Mouse (Mus musculus) natural killer cell, adult 2 months (primary cell): ENCODE results near the gene Ahdc1.
A peak's percentile ranks its signal among the peaks of the same experiment; 100 is the strongest.

Experiments
- DNase-seq, 2 experiments: peaks; one replicate each; pipeline ENCODE4 v3.0.0; 2022; ENCODE audit warnings: low spot score in 2 of 2

The Ahdc1 gene

GRCm38 (mm10) chr4:133038521-133039115, 27.6 kb downstream of the Ahdc1 start:
- DNase-seq = no peak

DNA sequence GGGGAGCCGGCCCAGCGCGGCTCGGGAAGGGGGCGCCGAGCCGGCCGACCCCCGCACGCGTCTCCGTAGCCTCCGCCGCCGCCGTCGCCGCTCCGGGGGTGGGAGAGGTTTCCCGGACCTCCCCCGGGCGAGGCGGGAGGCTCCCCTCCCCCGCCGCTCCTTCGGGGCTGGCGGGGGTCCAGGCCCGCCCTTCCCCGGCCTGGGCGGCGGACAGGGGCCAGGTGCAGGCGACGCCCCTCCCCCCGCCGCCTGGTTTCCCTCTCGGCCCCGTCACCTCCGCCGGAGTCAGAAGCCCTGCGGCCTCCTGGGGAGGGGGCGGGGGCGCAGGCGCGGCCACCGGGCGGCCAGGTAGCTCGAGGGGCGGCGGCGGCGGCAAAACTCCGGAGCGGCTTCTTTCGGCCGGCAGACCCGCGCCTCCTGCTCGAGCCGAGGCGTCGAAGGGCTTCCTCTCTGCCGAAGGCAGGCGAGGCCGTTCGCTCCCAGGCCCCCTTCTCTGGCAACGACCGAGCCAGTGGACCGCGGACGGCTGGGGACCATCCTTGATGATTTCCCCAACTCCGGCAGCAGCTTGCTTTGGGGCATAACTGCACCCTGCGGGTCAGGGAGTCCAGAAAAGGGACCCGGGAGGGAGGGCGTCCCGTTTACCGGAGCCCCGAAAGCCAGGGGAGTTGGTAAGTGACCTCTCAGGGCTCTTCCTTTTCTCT, 28.2 kb downstream of the Ahdc1 start:
- no peak for DNase-seq

- DNase-seq = no peak
Measured at GRCm38 (mm10) chr4:133039832-133040231, 28.8 kb downstream of the Ahdc1 start.

GRCm38 (mm10) chr4:133040241-133040904, 29.3 kb downstream of the Ahdc1 start:
- no peak for DNase-seq

GRCm38 (mm10) chr4:133042244-133042643, 31.2 kb downstream of the Ahdc1 start:
- no peak for DNase-seq

DNA sequence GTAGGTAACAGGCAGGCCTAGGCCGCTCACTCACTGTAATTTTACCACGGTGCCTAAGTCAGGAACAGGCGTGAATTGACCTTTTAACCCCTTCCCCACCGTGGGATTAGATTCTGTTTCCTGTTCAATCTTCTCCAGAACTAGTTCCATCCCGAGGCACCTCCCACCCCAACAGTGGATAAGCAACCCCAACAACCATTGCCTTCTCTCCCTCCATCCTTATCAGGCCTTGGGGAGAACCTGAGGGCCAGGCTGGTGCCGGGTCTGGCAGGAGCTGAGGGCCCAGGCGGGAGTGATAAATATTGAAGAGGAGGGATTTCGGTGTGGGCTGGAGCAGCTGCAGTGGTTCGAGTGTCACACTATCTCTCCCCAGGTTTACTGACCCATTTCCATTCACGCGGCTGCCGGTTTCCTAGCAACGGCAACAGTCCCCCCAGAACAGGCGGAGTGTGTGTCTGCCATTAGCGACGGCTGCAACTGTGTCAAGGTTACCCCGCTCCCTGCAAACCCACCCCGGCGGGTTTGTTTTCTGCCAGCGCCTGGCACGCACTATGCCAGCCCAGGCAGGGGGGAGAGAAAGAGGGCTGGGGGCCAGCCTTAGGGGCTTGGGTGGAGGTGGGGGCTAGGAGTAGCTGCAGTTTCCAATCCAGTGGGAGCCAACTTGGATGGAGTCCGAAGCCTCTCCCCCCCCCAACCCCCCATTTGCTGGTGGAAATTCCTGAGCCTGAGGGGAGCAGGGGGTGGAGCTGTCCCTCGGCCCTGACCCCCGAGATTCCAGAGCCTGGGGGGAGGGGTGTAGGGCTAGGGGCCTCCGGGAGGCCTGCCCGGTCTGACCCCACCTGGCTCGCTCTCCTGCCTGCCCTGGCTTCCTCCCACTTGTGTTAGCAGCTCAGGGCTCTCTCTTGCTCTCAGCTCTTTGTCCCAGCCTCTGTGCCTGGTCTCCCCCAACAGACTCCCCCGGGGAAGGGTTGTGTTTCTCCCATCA, 31.9 kb downstream of the Ahdc1 start:
- no peak for DNase-seq

- no peak for DNase-seq
Measured at GRCm38 (mm10) chr4:133043798-133044646, 33.0 kb downstream of the Ahdc1 start.

GRCm38 (mm10) chr4:133044647-133045094, 33.6 kb downstream of the Ahdc1 start:
- no peak for DNase-seq

- no peak for DNase-seq
Measured at GRCm38 (mm10) chr4:133045771-133046474, 34.9 kb downstream of the Ahdc1 start.

GRCm38 (mm10) chr4:133046691-133047352, 35.8 kb downstream of the Ahdc1 start:
- no peak for DNase-seq

DNA sequence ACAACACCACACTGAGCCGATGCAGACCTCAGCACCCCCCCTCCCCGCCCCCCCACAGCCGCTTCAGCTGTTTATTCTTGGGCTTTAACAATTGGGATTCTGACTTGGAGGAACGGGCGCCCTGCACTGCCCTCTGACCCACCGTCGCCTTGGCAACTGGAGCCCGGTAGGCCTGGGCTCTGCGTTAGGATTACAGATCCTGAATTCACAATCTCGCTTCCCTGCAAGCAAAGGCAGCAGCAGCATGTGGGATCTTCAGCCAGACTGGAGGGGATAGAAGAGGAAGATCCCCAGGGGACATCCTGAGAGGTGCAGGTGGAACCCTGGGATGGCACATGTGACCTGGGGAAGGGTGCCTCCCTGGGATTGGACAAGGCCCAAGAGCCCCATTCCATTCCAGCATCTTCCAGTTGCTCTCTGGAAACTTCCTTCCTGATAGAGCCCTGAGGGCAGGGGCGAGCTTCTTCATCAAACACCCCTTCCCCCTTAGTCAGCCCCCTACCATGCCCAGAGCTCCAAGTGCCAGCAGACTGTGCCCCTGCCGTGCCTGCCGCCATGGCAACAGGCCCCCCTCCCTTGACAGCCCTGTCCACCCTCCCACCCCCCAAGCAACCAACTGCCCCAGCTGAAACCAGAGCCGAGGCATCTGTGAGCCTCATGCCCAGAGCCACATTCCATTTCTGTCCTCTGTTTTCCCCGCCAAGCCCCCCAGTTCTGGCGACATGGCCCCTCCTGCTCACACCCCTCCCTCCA, 36.5 kb downstream of the Ahdc1 start:
- DNase-seq = no peak

DNA sequence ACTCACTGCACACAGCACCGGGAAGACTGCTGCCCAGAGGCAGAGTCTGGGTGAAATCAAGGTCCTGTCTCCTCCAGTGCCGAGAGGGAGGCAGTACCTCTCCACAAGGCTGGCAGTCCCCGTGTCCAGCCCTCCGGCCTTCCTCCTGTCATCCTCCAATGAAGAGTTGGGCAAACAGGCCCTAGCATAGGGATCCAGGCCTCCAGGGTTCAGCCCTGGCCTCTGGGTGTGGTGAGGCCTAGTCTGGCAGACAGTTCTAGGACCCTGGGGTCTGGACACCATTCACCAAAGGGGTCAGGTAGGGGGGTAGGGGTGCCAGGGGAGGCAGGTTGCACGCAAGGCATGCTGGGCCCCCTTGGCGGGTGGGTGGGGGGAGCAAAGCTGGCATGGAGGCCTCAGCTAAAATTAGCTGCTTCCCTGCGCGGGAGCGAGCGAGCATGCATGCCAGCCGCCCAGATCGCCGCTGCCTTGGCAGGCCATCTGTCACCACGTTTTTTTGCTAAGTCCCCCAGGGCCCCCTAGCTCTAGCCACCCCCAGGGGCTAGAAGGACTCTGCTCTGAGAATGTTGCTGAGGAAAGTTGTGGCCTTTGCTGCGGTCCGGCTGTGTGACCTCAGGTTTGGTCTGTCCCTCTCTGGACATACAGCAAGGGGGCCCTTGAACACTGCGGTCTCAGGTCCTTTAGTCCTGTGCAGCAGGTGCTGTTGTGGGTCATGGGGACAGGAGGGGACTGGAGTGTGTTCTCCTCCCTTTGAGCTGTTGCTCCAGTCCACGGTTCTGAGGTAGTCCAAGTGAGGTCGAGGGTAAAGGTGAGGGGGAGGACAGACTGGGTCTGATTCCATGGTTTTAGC, 38.2 kb downstream of the Ahdc1 start:
- DNase-seq = no peak

- peak in 1 of 2 experiments; percentile 50 for DNase-seq
Measured at GRCm38 (mm10) chr4:133050196-133050836, 39.3 kb downstream of the Ahdc1 start.

DNA sequence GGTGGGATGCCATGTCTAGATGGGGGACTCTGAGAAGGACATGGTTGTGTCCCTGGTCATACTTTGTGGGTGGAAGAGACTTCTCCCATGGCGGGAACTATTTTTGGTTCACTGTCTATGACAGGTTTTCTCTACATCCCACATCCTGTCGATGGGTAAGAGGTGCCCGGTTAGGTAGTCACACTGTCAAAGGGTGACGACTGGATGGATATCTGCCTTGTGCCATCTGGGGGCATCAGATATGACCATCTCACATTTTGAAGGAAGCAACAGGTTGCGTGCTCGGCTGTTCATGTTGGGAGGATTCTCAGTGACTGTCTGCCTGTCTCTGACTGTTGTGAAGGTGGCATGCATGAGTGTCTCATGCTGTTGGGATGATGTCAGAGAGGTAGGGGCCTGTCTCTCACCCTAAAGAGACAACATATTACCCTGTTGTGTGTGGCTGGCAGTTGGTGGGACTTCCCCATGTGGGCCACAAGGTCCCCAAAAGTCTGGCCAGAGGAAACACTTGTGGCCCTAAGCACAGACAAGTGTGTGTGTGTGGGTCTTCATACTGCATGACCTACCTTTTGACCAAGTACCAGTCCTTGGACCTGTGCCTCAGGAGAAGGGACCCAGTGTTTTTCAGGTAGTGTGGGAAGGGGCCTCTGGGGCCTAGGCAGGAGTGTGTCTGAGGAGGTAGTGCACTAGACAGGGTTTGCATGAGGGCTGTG, 39.9 kb downstream of the Ahdc1 start:
- DNase-seq = peak; percentile 69 to 80

DNA sequence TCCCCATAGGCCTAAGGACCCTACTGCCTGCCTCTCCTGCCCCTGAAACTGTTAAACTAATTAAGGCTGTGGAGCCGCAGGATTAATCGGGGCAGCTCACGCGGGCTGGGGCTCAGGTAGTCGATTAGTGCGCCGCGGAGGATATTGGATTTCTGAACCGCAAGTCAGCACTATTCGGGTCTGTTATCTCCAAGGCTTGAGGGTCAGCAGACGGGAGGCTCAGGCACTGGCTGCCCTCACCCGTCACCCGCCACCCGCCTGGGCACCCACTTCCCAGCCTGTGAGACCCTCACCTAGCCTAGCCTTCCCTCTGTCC, 40.4 kb downstream of the Ahdc1 start:
- no peak for DNase-seq

GRCm38 (mm10) chr4:133052029-133052745, 41.1 kb downstream of the Ahdc1 start:
- DNase-seq = no peak
